Mouse (Mus musculus) forebrain, embryonic 11.5 days (tissue): ENCODE results near the gene Maco1. TPM values are rescaled to one million over a fixed set of nuclear protein-coding genes. Genes with fewer than 3 reads are reported as not detected.

ENCODE experiments used
- ATAC-seq: fragments of 200-750 bp; cut with Nextera tagmentation; replicated peaks from 2 replicates; pipeline ENCODE4 v1.8.0; 2017; ENCODE audit warnings: moderate TSS enrichment; ENCODE audit not compliant: low FRiP score
- DNase-seq: peaks from one replicate; pipeline ENCODE4 v3.0.0-alpha.2; 2017; ENCODE audit warnings: low spot score
- H3K27ac ChIP-seq: fragments of 300-500 bp; sonication (generic); 2 replicates; pipeline ENCODE4 v1.5.1; 2014; ENCODE audit warnings: low read depth, low read length
- H3K27me3 ChIP-seq: fragments of 300-500 bp; sonication (generic); 2 replicates; pipeline ENCODE4 v1.6.1; 2014; ENCODE audit warnings: mild to moderate bottlenecking, low read length, mixed read lengths; ENCODE audit not compliant: control insufficient read depth, insufficient read depth
- H3K36me3 ChIP-seq: fragments of 300-500 bp; sonication (generic); 2 replicates; pipeline ENCODE4 v1.6.1; 2014; ENCODE audit warnings: mild to moderate bottlenecking, low read length, moderate library complexity, mixed read lengths; ENCODE audit not compliant: control insufficient read depth, insufficient read depth
- H3K4me1 ChIP-seq: fragments of 300-500 bp; sonication (generic); replicated peaks from 2 replicates; pipeline ENCODE4 v1.6.1; 2014; ENCODE audit warnings: low read length, mixed read lengths; ENCODE audit not compliant: control insufficient read depth, insufficient read depth
- H3K4me2 ChIP-seq: fragments of 300-500 bp; sonication (generic); 2 replicates; pipeline ENCODE4 v1.6.1; 2014; ENCODE audit warnings: low read depth, mild to moderate bottlenecking, low read length, moderate library complexity, mixed read lengths; ENCODE audit not compliant: severe bottlenecking
- H3K4me3 ChIP-seq: fragments of 300-500 bp; sonication (generic); 2 replicates; pipeline ENCODE4 v1.5.1; 2014; ENCODE audit warnings: low read depth, low read length
- H3K9ac ChIP-seq: fragments of 300-500 bp; sonication (generic); 2 replicates; pipeline ENCODE4 v1.6.1; 2014; ENCODE audit warnings: low read length
- H3K9me3 ChIP-seq: fragments of 300-500 bp; sonication (generic); 2 replicates; pipeline ENCODE4 v1.6.1; 2016; ENCODE audit warnings: low read length, mixed read lengths; ENCODE audit not compliant: control insufficient read depth
- WGBS: fragments of 180-500 bp; shearing (Covaris S2); extraction: QIAGEN DNeasy Blood & Tissue Kit; methylation state at CpG from one replicate; pipeline ENCODE4 v1.1.7; 2014; 5-methylcytosine and 5-hydroxymethylcytosine counted together
- polyA plus RNA-seq: library from polyadenylated mRNA; unstranded; fragments of >200 nt; fragmentation: Nextera tagmentation; extraction: Ambion mirVana; gene quantifications from 2 replicates; pipeline ENCODE4 v1.2.1, GENCODE M21; 2014

The Maco1 gene
- polyA plus RNA-seq, 1 experiment from 2014 or later = 47.5 TPM

DNA sequence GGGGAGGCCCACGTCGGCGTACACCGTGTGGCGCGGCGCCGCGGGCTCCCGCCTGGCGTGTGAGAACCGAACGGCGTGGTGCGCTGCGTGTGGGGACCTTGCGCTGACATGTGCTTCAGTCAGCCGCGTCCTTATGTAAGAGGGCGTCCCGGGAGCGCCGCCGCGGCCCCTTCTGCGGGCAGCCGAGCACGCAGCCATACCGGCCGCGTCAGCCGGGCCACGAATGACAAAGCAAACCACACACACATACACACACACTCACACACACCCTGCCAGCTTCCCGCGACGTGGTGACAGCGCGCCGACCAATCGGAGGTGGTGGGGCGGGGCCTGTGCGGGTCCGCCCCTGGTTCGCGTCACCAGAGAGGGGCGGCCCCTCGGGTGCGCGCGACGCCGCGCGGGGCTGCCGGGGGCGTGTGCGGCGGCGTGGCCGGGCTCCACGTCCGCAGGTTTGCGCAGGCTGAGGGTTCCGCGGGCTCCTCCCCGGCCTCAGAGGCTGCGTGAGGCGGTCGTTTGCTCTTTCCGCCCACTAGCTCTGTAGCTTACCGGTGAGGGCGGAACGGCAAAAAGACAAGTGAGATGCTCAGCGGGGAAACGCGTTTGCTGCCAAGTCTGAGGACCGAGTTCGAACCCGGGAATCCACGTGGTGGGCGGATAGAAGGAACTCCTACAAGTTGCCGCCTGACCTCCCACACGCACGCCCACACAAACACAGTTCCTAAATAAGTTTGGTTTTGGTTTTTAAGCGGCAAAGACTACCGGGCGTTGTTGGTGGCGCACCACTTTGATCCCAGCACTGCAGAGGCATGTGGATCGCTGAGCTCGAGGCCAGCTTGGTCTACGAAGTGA, 716 bp upstream of the Maco1 start:
- DNase-seq (peak; percentile 95), ATAC-seq (peak; percentile 95)

DNA sequence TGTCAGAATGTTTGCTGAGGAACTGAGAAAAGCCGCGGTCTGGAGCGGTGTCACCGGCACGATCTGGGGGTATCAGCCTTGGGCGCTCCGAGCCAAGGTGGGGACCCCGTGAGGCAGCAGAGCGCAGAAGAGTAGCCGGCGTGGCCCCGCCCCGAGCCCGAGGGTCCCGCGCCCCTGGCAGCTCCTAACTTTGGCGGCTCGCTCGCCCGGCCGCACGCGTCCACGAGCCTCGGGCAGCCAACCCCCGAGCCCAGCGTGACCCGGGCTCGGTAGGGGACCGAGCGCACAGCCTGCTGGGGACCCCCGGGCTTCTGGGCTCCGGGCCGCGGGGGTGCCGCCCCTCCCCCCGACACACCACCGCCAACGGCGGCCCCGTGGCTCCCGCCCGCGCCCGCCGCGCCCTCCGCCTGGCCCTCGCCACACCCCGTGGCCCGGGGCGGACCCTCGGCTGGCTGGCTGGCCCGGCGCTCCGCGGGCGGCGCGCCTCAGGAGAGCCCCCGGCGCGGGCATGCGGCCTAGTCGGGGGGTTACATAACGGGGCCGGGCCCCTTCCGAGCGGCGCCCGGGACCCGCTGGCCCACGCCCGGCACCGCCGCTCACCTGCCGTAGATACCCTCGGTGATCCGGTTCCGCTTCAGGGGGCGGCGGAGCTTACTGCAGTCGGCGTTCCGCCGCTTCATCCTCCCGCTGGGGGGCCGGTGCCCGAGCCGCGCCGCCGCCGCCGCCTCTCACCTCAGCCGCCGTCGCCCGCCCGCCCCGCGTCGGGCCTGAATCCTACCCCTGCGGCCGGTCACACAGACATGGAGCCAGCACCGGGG, 498 bp downstream of the Maco1 start:
- peaks cover 4% of the 10 kb centered on the region; the same call in 1 of the 2 replicates for H3K27me3 ChIP-seq
- no peaks in the 10 kb centered on the region for H3K36me3 ChIP-seq
- peak overlapping the region; percentile 98 for H3K4me3 ChIP-seq
- ATAC-seq (peak; percentile 18), DNase-seq (peak; percentile 82)
- H3K4me1 ChIP-seq = peaks cover 3% of the 10 kb centered on the region; the same call in 1 of the 2 replicates
- peak overlapping the region; percentile 98 for H3K9ac ChIP-seq
- WGBS = under 1% methylated on average over 78 of the region's 106 CpGs
- peak overlapping the region; percentile 63 for H3K4me2 ChIP-seq
- H3K9me3 ChIP-seq = no peaks in the 10 kb centered on the region
- peak overlapping the region; percentile 74 for H3K27ac ChIP-seq

More for the DNA sequence above, 716 bp upstream of the Maco1 start:
- peaks cover 4% of the 10 kb centered on the region; the same call in 1 of the 2 replicates for H3K27me3 ChIP-seq
- peak overlapping the region; percentile 98 for H3K4me3 ChIP-seq
- peak overlapping the region; percentile 79 for H3K4me2 ChIP-seq
- WGBS = 2% methylated on average over 91 of the region's 91 CpGs
- peak overlapping the region; percentile 86 for H3K27ac ChIP-seq
- no peaks in the 10 kb centered on the region for H3K36me3 ChIP-seq
- peaks cover 3% of the 10 kb centered on the region; the same call in 1 of the 2 replicates for H3K4me1 ChIP-seq
- peak overlapping the region; percentile 67 for H3K9ac ChIP-seq
- no peaks in the 10 kb centered on the region for H3K9me3 ChIP-seq

DNA sequence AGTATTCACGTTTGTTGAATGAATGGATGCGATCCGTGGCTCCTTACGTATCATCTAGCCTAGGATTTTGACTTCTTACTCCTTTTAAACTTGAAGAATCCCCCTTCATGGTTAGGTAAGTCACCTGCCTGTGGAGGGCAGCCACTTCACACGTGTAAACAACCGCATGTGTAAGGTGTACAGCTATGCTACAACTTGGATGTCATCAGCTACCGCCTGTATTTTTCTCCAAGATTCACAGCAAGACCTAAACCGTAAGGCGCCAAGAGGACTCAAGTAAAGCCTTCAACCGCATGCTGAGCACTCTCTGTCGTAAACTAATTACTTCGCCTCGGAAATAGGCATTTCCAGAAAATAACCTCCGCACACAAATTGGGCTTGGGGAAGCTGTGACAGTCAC, 1.3 kb downstream of the Maco1 start:
- Histone ChIP-seq H3K36me3 (no peaks in the 10 kb centered on the region), H3K4me3 (peak overlapping the region; percentile 98), H3K4me1 (peaks cover 3% of the 10 kb centered on the region; the same call in 1 of the 2 replicates), H3K9ac (peak overlapping the region; percentile 98), H3K4me2 (peak overlapping the region; percentile 63), H3K9me3 (no peaks in the 10 kb centered on the region), H3K27me3 (peaks cover 4% of the 10 kb centered on the region; the same call in 1 of the 2 replicates), H3K27ac (no peak overlapping the region)
- DNase-seq (no peak), ATAC-seq (no peak)
- WGBS = 13% methylated on average over 14 of the region's 14 CpGs

DNA sequence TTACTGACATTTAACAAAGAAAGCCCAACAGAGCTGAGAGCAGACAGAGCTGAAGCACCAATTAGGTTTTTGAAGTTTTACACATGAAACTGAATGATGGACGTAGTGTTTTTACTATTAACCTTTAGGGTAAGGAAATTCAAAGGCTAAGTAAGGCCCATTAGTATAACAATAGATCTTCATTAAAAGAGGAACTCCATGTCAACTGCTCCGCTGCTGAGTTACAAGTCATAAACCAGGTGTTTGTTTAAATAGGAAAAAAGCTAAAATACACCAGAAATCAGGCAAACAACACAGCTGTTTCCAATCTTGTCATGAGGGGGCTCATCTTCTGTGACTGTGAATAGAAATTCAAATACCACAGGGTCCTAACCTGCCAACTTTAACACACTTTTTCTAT, 1.9 kb downstream of the Maco1 start:
- Histone ChIP-seq H3K4me2 (peak overlapping the region; percentile 63), H3K9me3 (no peaks in the 10 kb centered on the region), H3K27me3 (peaks cover 4% of the 10 kb centered on the region; the same call in 1 of the 2 replicates), H3K36me3 (no peaks in the 10 kb centered on the region), H3K27ac (no peak overlapping the region), H3K4me3 (peak overlapping the region; percentile 98), H3K9ac (no peak overlapping the region), H3K4me1 (peaks cover 3% of the 10 kb centered on the region; the same call in 1 of the 2 replicates)
- ATAC-seq (no peak), DNase-seq (no peak)
- WGBS = 48% methylated on average over 2 of the region's 2 CpGs

DNA sequence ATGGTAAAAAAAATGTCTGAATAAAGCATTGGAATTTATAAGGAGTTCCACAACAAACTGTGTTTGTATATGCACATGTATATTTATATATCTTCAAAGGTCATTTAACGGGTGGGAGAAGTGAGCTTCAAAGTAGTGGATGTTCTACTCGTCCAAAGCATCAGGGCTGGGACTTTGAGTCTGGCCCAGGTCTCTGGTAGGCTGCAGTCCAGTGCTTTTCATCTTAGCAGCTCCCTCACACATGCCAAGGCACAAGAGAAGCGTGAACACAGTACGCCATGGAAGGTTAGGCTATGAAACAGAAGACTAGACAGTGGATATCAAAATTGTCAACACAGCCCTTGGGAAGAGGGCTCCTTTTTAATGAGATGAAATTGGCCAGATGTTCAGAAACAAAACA, 2.6 kb downstream of the Maco1 start:
- Histone ChIP-seq H3K4me3 (no peak overlapping the region), H3K27ac (no peak overlapping the region), H3K36me3 (no peaks in the 10 kb centered on the region), H3K9ac (no peak overlapping the region), H3K4me2 (no peak overlapping the region), H3K9me3 (no peaks in the 10 kb centered on the region), H3K4me1 (peaks cover 3% of the 10 kb centered on the region; the same call in 1 of the 2 replicates), H3K27me3 (peaks cover 2% of the 10 kb centered on the region; the same call in 1 of the 2 replicates)
- ATAC-seq = no peak
- no peak for DNase-seq
- 84% methylated on average over 4 of the region's 4 CpGs for WGBS

DNA sequence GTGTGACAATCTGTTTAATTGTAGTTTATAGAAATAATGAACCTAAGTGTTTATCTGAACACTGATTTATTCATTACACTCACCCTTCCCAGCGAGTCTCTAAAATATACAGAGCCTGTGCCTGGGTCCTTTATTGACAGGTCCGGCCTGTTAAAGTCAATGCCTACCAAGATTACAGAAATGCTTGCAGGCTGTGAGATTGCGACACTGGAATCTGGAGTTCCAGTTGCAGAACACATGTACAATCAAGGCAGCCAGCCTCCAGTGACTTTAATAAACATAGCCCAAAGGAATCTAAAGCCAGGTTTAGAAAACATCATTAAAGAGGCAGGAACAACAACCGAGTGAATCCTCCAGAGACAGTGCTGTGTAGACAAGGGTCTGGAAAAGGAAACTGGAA, 5.6 kb downstream of the Maco1 start:
- DNase-seq = no peak
- H3K4me3 ChIP-seq = no peak overlapping the region

DNA sequence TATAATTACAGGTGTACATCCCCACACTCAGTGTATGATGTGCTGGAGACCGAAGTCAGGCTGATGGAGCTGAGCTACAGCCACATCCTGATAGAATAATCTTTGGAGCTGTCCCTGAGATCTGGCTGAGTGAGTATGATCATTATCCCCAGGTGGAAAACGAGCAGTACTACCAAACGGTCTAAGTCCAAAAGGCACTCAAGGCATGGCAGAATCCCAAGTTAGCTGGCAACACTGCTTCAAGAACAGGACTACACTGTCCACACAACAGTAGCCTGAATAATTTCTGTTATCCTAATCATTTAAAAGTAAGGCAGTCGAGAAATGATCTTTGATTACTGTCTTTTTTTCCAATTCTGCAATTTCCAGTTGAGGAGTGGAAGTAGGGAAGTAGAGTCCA, 9.6 kb downstream of the Maco1 start:
- H3K4me1 ChIP-seq = no peaks in the 10 kb centered on the region
- WGBS = 92% methylated on average over 4 of the region's 4 CpGs
- no peaks in the 10 kb centered on the region for H3K9me3 ChIP-seq
- no peaks in the 10 kb centered on the region for H3K36me3 ChIP-seq
- H3K9ac ChIP-seq = no peak overlapping the region
- H3K27ac ChIP-seq = no peak overlapping the region
- DNase-seq = no peak
- H3K4me3 ChIP-seq = no peak overlapping the region
- no peak overlapping the region for H3K4me2 ChIP-seq
- H3K27me3 ChIP-seq = no peaks in the 10 kb centered on the region
- no peak for ATAC-seq

More for the DNA sequence above, 5.6 kb downstream of the Maco1 start:
- no peak overlapping the region for H3K4me2 ChIP-seq
- no peak overlapping the region for H3K27ac ChIP-seq
- H3K36me3 ChIP-seq = no peaks in the 10 kb centered on the region
- H3K9me3 ChIP-seq = no peaks in the 10 kb centered on the region
- H3K4me1 ChIP-seq = peaks cover 3% of the 10 kb centered on the region; the same call in 1 of the 2 replicates
- 87% methylated on average over 4 of the region's 4 CpGs for WGBS
- no peak overlapping the region for H3K9ac ChIP-seq
- no peak for ATAC-seq
- no peaks in the 10 kb centered on the region for H3K27me3 ChIP-seq

DNA sequence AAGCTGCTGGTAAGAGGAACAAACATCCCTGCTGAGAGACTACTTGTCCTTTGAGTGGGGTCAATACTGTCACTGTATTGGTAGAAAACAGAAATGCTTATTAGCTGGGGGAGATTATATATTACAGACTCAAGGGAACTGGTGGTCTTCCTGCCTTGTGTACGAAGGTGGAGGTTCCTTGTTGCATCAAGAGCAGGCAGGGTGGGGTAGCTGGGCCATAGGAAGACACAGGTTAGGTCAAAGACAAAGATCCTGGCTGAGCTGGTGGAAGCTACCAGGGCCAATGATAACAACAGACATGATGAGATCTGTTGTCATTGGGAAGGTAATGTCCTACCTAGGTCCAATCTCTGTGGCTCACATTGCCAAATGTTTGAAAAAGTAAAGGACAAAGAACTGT, 12.9 kb downstream of the Maco1 start:
- Histone ChIP-seq H3K4me3 (no peak overlapping the region), H3K27ac (no peak overlapping the region), H3K9ac (no peak overlapping the region), H3K4me1 (no peaks in the 10 kb centered on the region), H3K9me3 (no peaks in the 10 kb centered on the region), H3K36me3 (no peaks in the 10 kb centered on the region), H3K4me2 (no peak overlapping the region), H3K27me3 (no peaks in the 10 kb centered on the region)
- ATAC-seq = no peak
- WGBS = 86% methylated on average over 1 of the region's 1 CpGs
- DNase-seq = no peak
